Mouse (Mus musculus) midbrain, embryonic 11.5 days (tissue): ENCODE measurements around the gene Ccdc93. TPM values are rescaled to one million over a fixed set of nuclear protein-coding genes. Genes with fewer than 3 reads are reported as not detected.

Source experiments
- ATAC-seq: fragments of 200-750 bp; cut with Nextera tagmentation; 2 replicates; pipeline ENCODE4 v1.8.0; 2017; ENCODE audit warnings: moderate TSS enrichment, moderate library complexity; ENCODE audit not compliant: low FRiP score
- DNase-seq: peaks from one replicate; pipeline ENCODE4 v3.0.0; 2015; ENCODE audit warnings: low spot score; ENCODE audit errors: missing footprints
- H3K27ac ChIP-seq: fragments of 300-500 bp; sonication (generic); 2 replicates; pipeline ENCODE4 v1.5.1; 2014; ENCODE audit warnings: low read depth, low read length
- H3K27me3 ChIP-seq: fragments of 300-500 bp; sonication (generic); 2 replicates; pipeline ENCODE4 v1.6.1; 2014; ENCODE audit warnings: mild to moderate bottlenecking, low read length, moderate library complexity, mixed read lengths; ENCODE audit not compliant: control insufficient read depth, insufficient read depth
- H3K36me3 ChIP-seq: fragments of 300-500 bp; sonication (generic); 2 replicates; pipeline ENCODE4 v1.6.1; 2014; ENCODE audit warnings: mild to moderate bottlenecking, low read length, moderate library complexity, mixed read lengths; ENCODE audit not compliant: control insufficient read depth, insufficient read depth
- H3K4me1 ChIP-seq: fragments of 300-500 bp; sonication (generic); 2 replicates; pipeline ENCODE4 v1.6.1; 2014; ENCODE audit warnings: low read length; ENCODE audit not compliant: control insufficient read depth, insufficient read depth
- H3K4me2 ChIP-seq: fragments of 300-500 bp; sonication (generic); 2 replicates; pipeline ENCODE4 v1.6.1; 2014; ENCODE audit warnings: mild to moderate bottlenecking, moderate library complexity
- H3K4me3 ChIP-seq: fragments of 300-500 bp; sonication (generic); 2 replicates; pipeline ENCODE4 v1.5.1; 2014; ENCODE audit warnings: low read depth, low read length
- H3K9ac ChIP-seq: fragments of 300-500 bp; sonication (generic); 2 replicates; pipeline ENCODE4 v1.6.1; 2014; ENCODE audit warnings: low read length
- H3K9me3 ChIP-seq: fragments of 300-500 bp; sonication (generic); 2 replicates; pipeline ENCODE4 v1.6.1; 2016; ENCODE audit warnings: low read length; ENCODE audit not compliant: control insufficient read depth
- WGBS: fragments of 180-500 bp; shearing (Covaris S2); extraction: QIAGEN DNeasy Blood & Tissue Kit; methylation state at CpG from one replicate; pipeline ENCODE4 v1.1.7; 2014; 5-methylcytosine and 5-hydroxymethylcytosine counted together
- polyA plus RNA-seq: library from polyadenylated mRNA; unstranded; fragments of >200 nt; fragmentation: Nextera tagmentation; extraction: Ambion mirVana; gene quantifications from 2 replicates; pipeline ENCODE4 v1.2.1, GENCODE M21; 2014

The Ccdc93 gene
- polyA plus RNA-seq, 1 experiment from 2014 or later: 9.7 TPM

- Histone ChIP-seq H3K27ac (no peak overlapping the region), H3K9ac (no peak overlapping the region), H3K27me3 (no peaks in the 10 kb centered on the region), H3K9me3 (no peaks in the 10 kb centered on the region), H3K4me2 (no peak overlapping the region), H3K4me3 (no peak overlapping the region), H3K36me3 (peaks cover 5% of the 10 kb centered on the region; the same call in 1 of the 2 replicates), H3K4me1 (no peaks in the 10 kb centered on the region)
- WGBS: 96% methylated on average over 5 of the region's 5 CpGs
- DNase-seq: no peak
- ATAC-seq: no peak
Measured at GRCm38 (mm10) chr1:121479403-121479802, 48.6 kb downstream of the Ccdc93 start.

- Histone ChIP-seq H3K4me3 (no peak overlapping the region), H3K9me3 (no peaks in the 10 kb centered on the region), H3K27ac (no peak overlapping the region), H3K36me3 (peaks cover 6% of the 10 kb centered on the region), H3K4me1 (no peaks in the 10 kb centered on the region), H3K27me3 (no peaks in the 10 kb centered on the region), H3K9ac (no peak overlapping the region), H3K4me2 (no peak overlapping the region)
- no peak for DNase-seq
- no peak for ATAC-seq
- 85% methylated on average over 4 of the region's 4 CpGs for WGBS
Measured at GRCm38 (mm10) chr1:121483091-121483490, 52.2 kb downstream of the Ccdc93 start.

GRCm38 (mm10) chr1:121486803-121487202, 56.0 kb downstream of the Ccdc93 start:
- Histone ChIP-seq H3K9me3 (no peaks in the 10 kb centered on the region), H3K4me2 (no peak overlapping the region), H3K36me3 (peaks cover 6% of the 10 kb centered on the region), H3K4me1 (no peaks in the 10 kb centered on the region), H3K27me3 (no peaks in the 10 kb centered on the region), H3K27ac (no peak overlapping the region), H3K9ac (no peak overlapping the region), H3K4me3 (no peak overlapping the region)
- DNase-seq (no peak), ATAC-seq (no peak)
- 88% methylated on average over 6 of the region's 6 CpGs for WGBS

GRCm38 (mm10) chr1:121490241-121490640, 59.4 kb downstream of the Ccdc93 start:
- H3K4me3 ChIP-seq: no peak overlapping the region
- 32% methylated on average over 5 of the region's 5 CpGs for WGBS
- H3K36me3 ChIP-seq: peaks cover 3% of the 10 kb centered on the region; the same call in 1 of the 2 replicates
- H3K27me3 ChIP-seq: no peaks in the 10 kb centered on the region
- DNase-seq: peak; percentile 84
- no peak overlapping the region for H3K9ac ChIP-seq
- peak; percentile 71 for ATAC-seq
- H3K9me3 ChIP-seq: no peaks in the 10 kb centered on the region
- no peak overlapping the region for H3K4me2 ChIP-seq
- no peak overlapping the region for H3K27ac ChIP-seq
- no peaks in the 10 kb centered on the region for H3K4me1 ChIP-seq

GRCm38 (mm10) chr1:121497093-121497492, 66.2 kb downstream of the Ccdc93 start:
- 92% methylated on average over 4 of the region's 4 CpGs for WGBS
- no peaks in the 10 kb centered on the region for H3K4me1 ChIP-seq
- DNase-seq (no peak), ATAC-seq (no peak)
- no peak overlapping the region for H3K9ac ChIP-seq
- no peak overlapping the region for H3K4me2 ChIP-seq
- H3K27ac ChIP-seq: no peak overlapping the region
- H3K36me3 ChIP-seq: peaks cover 12% of the 10 kb centered on the region
- no peaks in the 10 kb centered on the region for H3K9me3 ChIP-seq
- H3K4me3 ChIP-seq: no peak overlapping the region
- H3K27me3 ChIP-seq: no peaks in the 10 kb centered on the region

GRCm38 (mm10) chr1:121508729-121509128, 77.9 kb downstream of the Ccdc93 start:
- no peak overlapping the region for H3K4me2 ChIP-seq
- no peaks in the 10 kb centered on the region for H3K27me3 ChIP-seq
- DNase-seq (no peak), ATAC-seq (no peak)
- WGBS: 83% methylated on average over 2 of the region's 2 CpGs
- no peaks in the 10 kb centered on the region for H3K9me3 ChIP-seq
- H3K9ac ChIP-seq: no peak overlapping the region
- H3K4me1 ChIP-seq: no peaks in the 10 kb centered on the region
- no peak overlapping the region for H3K27ac ChIP-seq
- no peak overlapping the region for H3K4me3 ChIP-seq
- H3K36me3 ChIP-seq: no peaks in the 10 kb centered on the region

- WGBS: 90% methylated on average over 19 of the region's 19 CpGs
- Histone ChIP-seq H3K27ac (no peak overlapping the region), H3K9ac (no peak overlapping the region), H3K9me3 (no peaks in the 10 kb centered on the region), H3K36me3 (no peaks in the 10 kb centered on the region), H3K4me1 (no peaks in the 10 kb centered on the region), H3K27me3 (no peaks in the 10 kb centered on the region), H3K4me2 (no peak overlapping the region), H3K4me3 (no peak overlapping the region)
- DNase-seq (no peak), ATAC-seq (no peak)
Measured at GRCm38 (mm10) chr1:121510420-121511140, 79.7 kb downstream of the Ccdc93 start.

- H3K4me2 ChIP-seq: no peak overlapping the region
- no peaks in the 10 kb centered on the region for H3K9me3 ChIP-seq
- WGBS: 56% methylated on average over 2 of the region's 2 CpGs
- no peaks in the 10 kb centered on the region for H3K4me1 ChIP-seq
- H3K27ac ChIP-seq: no peak overlapping the region
- H3K27me3 ChIP-seq: no peaks in the 10 kb centered on the region
- DNase-seq (no peak), ATAC-seq (no peak)
- H3K4me3 ChIP-seq: no peak overlapping the region
- H3K36me3 ChIP-seq: no peaks in the 10 kb centered on the region
- no peak overlapping the region for H3K9ac ChIP-seq
Measured at GRCm38 (mm10) chr1:121511186-121511585, 80.3 kb downstream of the Ccdc93 start.

- Histone ChIP-seq H3K4me1 (no peaks in the 10 kb centered on the region), H3K9me3 (no peaks in the 10 kb centered on the region), H3K36me3 (no peaks in the 10 kb centered on the region), H3K27me3 (no peaks in the 10 kb centered on the region), H3K27ac (no peak overlapping the region), H3K4me3 (no peak overlapping the region), H3K9ac (no peak overlapping the region), H3K4me2 (no peak overlapping the region)
- ATAC-seq (no peak), DNase-seq (no peak)
- 98% methylated on average over 2 of the region's 2 CpGs for WGBS
Measured at GRCm38 (mm10) chr1:121511966-121512365, 81.1 kb downstream of the Ccdc93 start.
